Mouse (Mus musculus) kidney, adult 2 months (tissue): ENCODE data around the gene Chd1.

Experiments used
- CTCF ChIP-seq: fragments of 200-500 bp; conservative IDR thresholded peaks from 2 replicates; pipeline ENCODE4 v1.5.1; 2011; ENCODE audit warnings: low read depth, mild to moderate bottlenecking, control low read depth, low read length, moderate library complexity, mixed read lengths; ENCODE audit not compliant: insufficient read depth, insufficient read length
- POLR2A ChIP-seq: fragments of 200-500 bp; IDR thresholded peaks from one replicate; pipeline ENCODE4 v1.6.1; 2011; ENCODE audit warnings: low read depth, low read length, control low read depth

- no peak for TF ChIP-seq CTCF
- no peak for TF ChIP-seq POLR2A
Measured at GRCm38 (mm10) chr17:15820146-15820545, 115.4 kb downstream of the Chd1 start.
